Mouse (Mus musculus): ENCODE data around the gene Hist1h3d. TPM values are rescaled to one million over a fixed set of nuclear protein-coding genes. Genes with fewer than 3 reads are reported as not detected.
A peak's percentile ranks its signal among the peaks of the same experiment; 100 is the strongest.
"Not testable (repeated sequence)": the region's sequence is repeated elsewhere in the genome, so short reads cannot be mapped to it uniquely, and the experiment has no call there.

Gene Hist1h3d
- total and polyA plus RNA-seq, 3 experiments = 3.7 to 524 (median 92.0) TPM

DNA sequence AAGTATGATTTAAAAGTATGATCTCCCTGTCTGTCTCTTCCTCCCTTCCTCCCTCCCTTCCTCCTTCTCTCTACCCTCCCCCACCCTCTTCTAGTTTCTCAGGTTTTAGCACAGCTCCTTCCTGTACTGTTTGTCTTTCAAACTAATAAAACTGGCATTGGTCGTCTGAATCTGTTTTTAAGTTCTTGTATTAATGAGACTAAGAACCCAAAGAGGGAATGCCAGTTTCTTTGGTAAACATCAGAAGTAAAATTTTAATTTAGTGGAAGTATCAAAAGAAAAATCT is 11.3 kb downstream of the Hist1h3d start:
- Histone ChIP-seq H3K4me1 (ENCODE audit: insufficient read depth, low read depth, low read length) (peaks cover 63% of the 10 kb centered on the region), H3K9me3 (replicated peaks) (no peaks in the 10 kb centered on the region), H3K36me3 (replicated peaks) (no peaks in the 10 kb centered on the region), H3K4me3 (ENCODE audit: low read depth, low read length) (no peak overlapping the region; the same call in 1 of the 2 replicates), H3K27me3 (ENCODE audit: insufficient read depth, low read length) (no peaks in the 10 kb centered on the region)
- TF ChIP-seq POLR2AphosphoS5 (IDR thresholded peaks at IDR 0.05; ENCODE audit: insufficient replicate concordance, low read depth, low read length) (no peak), CTCF (IDR thresholded peaks at IDR 0.05; ENCODE audit: low read depth, low read length) (no peak), GATA1 (IDR thresholded peaks at IDR 0.05; ENCODE audit: borderline replicate concordance, low read length) (no peak), TAL1 (conservative IDR thresholded peaks at IDR 0.05; ENCODE audit: low read depth, low read length) (no peak), GATA2 (IDR thresholded peaks at IDR 0.05; ENCODE audit: borderline replicate concordance, low read depth, low read length) (no peak)
- DNase-seq (ENCODE audit: low spot score) (no peak), ATAC-seq (ENCODE audit: extremely low read depth, insufficient number of reproducible peaks, low FRiP score, poor library complexity, severe bottlenecking) (no peak)

DNA sequence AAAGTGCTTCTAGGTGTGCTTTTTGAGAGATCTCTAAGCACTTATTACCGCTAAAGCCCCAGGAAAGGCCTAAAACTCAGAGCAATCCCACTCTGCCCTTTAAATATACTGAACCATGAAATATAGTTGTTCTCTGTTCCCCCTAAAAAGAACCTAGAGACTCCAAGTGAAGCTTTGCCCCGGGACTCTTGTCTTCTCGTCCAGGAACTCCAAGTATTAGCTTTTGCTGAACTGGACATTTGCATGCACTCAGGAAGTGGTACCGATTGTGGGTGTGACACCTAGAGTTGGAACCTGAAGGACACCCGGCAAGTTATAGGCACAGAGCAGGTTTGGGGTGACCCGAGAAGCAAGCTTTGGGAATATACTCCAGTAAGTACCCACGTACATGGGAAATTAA is 15.6 kb downstream of the Hist1h3d start:
- H3K4me3 ChIP-seq (ENCODE audit: low read depth, low read length) = no peak overlapping the region
- no peaks in the 10 kb centered on the region for H3K27me3 ChIP-seq (ENCODE audit: insufficient read depth, low read length)
- H3K36me3 ChIP-seq (replicated peaks) = no peaks in the 10 kb centered on the region
- H3K4me1 ChIP-seq (ENCODE audit: insufficient read depth, low read depth, low read length) = peaks cover 76% of the 10 kb centered on the region
- ATAC-seq (ENCODE audit: extremely low read depth, insufficient number of reproducible peaks, low FRiP score, poor library complexity, severe bottlenecking) (no peak), DNase-seq (ENCODE audit: low spot score) (no peak)
- TF ChIP-seq GATA2 (IDR thresholded peaks at IDR 0.05; ENCODE audit: borderline replicate concordance, low read depth, low read length) (no peak), GATA1 (IDR thresholded peaks at IDR 0.05; ENCODE audit: borderline replicate concordance, low read length) (no peak), POLR2AphosphoS5 (IDR thresholded peaks at IDR 0.05; ENCODE audit: insufficient replicate concordance, low read depth, low read length) (no peak), CTCF (IDR thresholded peaks at IDR 0.05; ENCODE audit: low read depth, low read length) (no peak), TAL1 (conservative IDR thresholded peaks at IDR 0.05; ENCODE audit: low read depth, low read length) (no peak)
- no peaks in the 10 kb centered on the region for H3K9me3 ChIP-seq (replicated peaks)

DNA sequence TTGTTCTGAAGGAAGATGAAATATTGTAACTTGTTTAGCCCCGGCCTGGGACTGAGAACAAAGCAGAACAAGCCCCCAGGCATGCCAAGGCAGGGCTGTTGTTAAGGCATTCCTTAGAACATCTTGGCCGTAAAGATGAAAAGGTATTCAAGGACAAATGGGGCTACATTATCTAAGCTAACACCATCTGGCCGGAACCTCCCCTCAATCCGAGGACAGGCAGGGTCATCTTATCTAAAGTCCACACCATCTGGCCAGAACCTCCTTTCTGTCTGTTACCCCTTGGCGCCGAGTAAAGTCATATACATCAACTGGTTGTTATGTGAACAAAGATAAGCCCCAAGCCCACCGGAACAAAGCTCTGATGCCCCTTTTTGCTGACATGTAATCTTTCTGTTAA is 16.3 kb downstream of the Hist1h3d start:
- not testable (repeated sequence) for H3K27me3 ChIP-seq (ENCODE audit: insufficient read depth, low read length); DNase-seq (ENCODE audit: low spot score); ATAC-seq (ENCODE audit: extremely low read depth, insufficient number of reproducible peaks, low FRiP score, poor library complexity, severe bottlenecking); H3K9me3 ChIP-seq (replicated peaks); H3K4me3 ChIP-seq (ENCODE audit: low read depth, low read length); H3K36me3 ChIP-seq (replicated peaks)
- H3K4me1 ChIP-seq (ENCODE audit: insufficient read depth, low read depth, low read length) = peaks cover 74% of the 10 kb centered on the region
- peak; percentile 50 for TF ChIP-seq TAL1 (conservative IDR thresholded peaks at IDR 0.05; ENCODE audit: low read depth, low read length)

DNA sequence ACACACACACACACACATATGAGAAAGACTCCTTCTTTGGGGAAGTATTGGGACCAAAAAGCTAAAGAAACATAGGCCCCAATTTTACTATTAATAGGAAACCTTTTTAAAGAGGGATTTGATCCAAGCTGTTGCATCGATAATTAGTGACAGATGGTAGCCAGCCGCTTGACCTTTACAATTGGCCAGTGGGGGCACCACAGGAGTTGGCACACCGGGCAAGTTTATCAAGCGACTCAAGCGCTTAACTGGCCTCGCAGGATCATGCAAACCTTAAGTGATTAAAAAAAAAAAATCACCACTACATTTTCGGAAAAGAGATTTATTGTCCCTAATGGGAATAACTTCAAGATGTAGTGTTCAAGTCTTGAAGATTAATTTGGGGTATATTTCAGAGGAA is 17.1 kb downstream of the Hist1h3d start:
- TF ChIP-seq POLR2AphosphoS5 (IDR thresholded peaks at IDR 0.05; ENCODE audit: insufficient replicate concordance, low read depth, low read length) (no peak), GATA1 (IDR thresholded peaks at IDR 0.05; ENCODE audit: borderline replicate concordance, low read length) (no peak), TAL1 (conservative IDR thresholded peaks at IDR 0.05; ENCODE audit: low read depth, low read length) (no peak), CTCF (IDR thresholded peaks at IDR 0.05; ENCODE audit: low read depth, low read length) (no peak), GATA2 (IDR thresholded peaks at IDR 0.05; ENCODE audit: borderline replicate concordance, low read depth, low read length) (no peak)
- Histone ChIP-seq H3K9me3 (replicated peaks) (no peaks in the 10 kb centered on the region), H3K4me3 (ENCODE audit: low read depth, low read length) (no peak overlapping the region), H3K27me3 (ENCODE audit: insufficient read depth, low read length) (no peaks in the 10 kb centered on the region), H3K36me3 (replicated peaks) (no peaks in the 10 kb centered on the region), H3K4me1 (ENCODE audit: insufficient read depth, low read depth, low read length) (peaks cover 77% of the 10 kb centered on the region)
- ATAC-seq (ENCODE audit: extremely low read depth, insufficient number of reproducible peaks, low FRiP score, poor library complexity, severe bottlenecking) (no peak), DNase-seq (ENCODE audit: low spot score) (no peak)

DNA sequence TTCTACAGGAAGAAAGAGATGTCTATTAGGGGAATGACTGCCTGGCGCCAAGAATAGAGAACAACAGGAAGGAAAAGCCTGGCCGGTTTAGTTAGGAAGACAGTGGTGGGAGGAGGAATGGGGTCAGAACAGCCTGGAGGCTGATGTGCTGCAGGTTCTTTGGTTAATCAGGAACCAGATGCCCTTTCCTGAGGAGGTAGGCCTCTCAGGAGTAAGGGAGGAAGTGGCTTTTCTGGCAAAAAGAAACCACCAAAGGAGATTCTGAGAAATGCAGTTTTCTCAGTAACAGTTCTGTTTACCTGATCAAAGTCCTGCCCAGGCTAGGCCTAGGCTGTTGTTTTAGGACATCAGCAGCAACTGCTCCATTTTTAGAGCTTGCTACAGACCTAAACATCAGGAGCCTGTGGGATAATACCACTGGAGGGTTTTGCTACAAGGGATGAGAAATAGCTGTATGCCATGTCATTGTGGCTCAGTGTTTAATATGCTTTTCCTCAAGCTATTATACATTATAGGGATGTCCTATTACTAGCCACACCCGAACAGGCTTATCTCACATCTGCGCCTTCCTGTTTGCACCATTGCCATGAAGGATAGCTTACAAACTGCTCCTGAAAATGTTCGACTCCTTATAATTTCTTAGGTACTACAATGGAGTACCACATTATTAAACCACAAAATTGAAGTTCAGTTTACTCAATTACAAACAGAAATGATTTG is 17.6 kb downstream of the Hist1h3d start:
- no peak overlapping the region for H3K4me3 ChIP-seq (ENCODE audit: low read depth, low read length)
- no peak for TF ChIP-seq CTCF (IDR thresholded peaks at IDR 0.05; ENCODE audit: low read depth, low read length)
- TF ChIP-seq TAL1 (conservative IDR thresholded peaks at IDR 0.05; ENCODE audit: low read depth, low read length) = no peak
- no peak for TF ChIP-seq POLR2AphosphoS5 (IDR thresholded peaks at IDR 0.05; ENCODE audit: insufficient replicate concordance, low read depth, low read length)
- no peak for TF ChIP-seq GATA2 (IDR thresholded peaks at IDR 0.05; ENCODE audit: borderline replicate concordance, low read depth, low read length)
- TF ChIP-seq GATA1 (IDR thresholded peaks at IDR 0.05; ENCODE audit: borderline replicate concordance, low read length) = no peak
- ATAC-seq (ENCODE audit: extremely low read depth, insufficient number of reproducible peaks, low FRiP score, poor library complexity, severe bottlenecking) (peak; percentile 47; the same call in 1 of the 2 replicates), DNase-seq (ENCODE audit: low spot score) (peak; percentile 28)
- H3K36me3 ChIP-seq (replicated peaks) = no peaks in the 10 kb centered on the region
- peaks cover 82% of the 10 kb centered on the region for H3K4me1 ChIP-seq (ENCODE audit: insufficient read depth, low read depth, low read length)
- no peaks in the 10 kb centered on the region for H3K27me3 ChIP-seq (ENCODE audit: insufficient read depth, low read length)
- H3K9me3 ChIP-seq (replicated peaks) = no peaks in the 10 kb centered on the region

DNA sequence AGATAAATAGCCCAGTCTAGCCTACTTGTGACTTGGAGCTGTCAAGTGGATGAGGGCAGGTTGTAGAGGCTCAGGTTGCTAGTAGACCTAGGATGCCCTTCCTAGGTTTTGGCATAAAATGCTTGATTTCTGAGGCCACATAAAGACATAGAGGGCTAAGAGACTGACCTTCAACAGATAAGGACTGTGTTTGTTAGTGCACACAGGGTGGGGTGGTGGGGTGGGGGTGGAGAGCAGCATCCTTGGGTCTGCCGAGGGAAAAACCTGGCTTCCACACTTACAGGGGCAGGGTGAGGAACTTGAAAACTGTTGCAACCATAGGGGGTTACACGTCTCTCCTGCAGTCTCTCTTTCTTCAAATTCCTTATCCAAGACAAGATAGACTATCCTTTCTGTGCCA is 19.6 kb downstream of the Hist1h3d start:
- Histone ChIP-seq H3K4me1 (ENCODE audit: insufficient read depth, low read depth, low read length) (peaks cover 74% of the 10 kb centered on the region), H3K27me3 (ENCODE audit: insufficient read depth, low read length) (no peaks in the 10 kb centered on the region), H3K36me3 (replicated peaks) (no peaks in the 10 kb centered on the region), H3K4me3 (ENCODE audit: low read depth, low read length) (no peak overlapping the region), H3K9me3 (replicated peaks) (no peaks in the 10 kb centered on the region)
- DNase-seq (ENCODE audit: low spot score) (no peak), ATAC-seq (ENCODE audit: extremely low read depth, insufficient number of reproducible peaks, low FRiP score, poor library complexity, severe bottlenecking) (no peak)
- TF ChIP-seq GATA2 (IDR thresholded peaks at IDR 0.05; ENCODE audit: borderline replicate concordance, low read depth, low read length) = no peak
- TF ChIP-seq TAL1 (conservative IDR thresholded peaks at IDR 0.05; ENCODE audit: low read depth, low read length) = no peak
- no peak for TF ChIP-seq CTCF (IDR thresholded peaks at IDR 0.05; ENCODE audit: low read depth, low read length)
- no peak for TF ChIP-seq GATA1 (IDR thresholded peaks at IDR 0.05; ENCODE audit: borderline replicate concordance, low read length)
- TF ChIP-seq POLR2AphosphoS5 (IDR thresholded peaks at IDR 0.05; ENCODE audit: insufficient replicate concordance, low read depth, low read length) = no peak
